Mouse (Mus musculus) liver, embryonic 14.5 days (tissue): ENCODE measurements at regions not wholly inside any gene's neighbourhood (a gene's known extent, or its start where the extent isn't known, plus 50 kb on each side); places are given as distances from the start of the nearest gene placed in this dataset.

ENCODE experiments used
- ATAC-seq: fragments of 200-750 bp; cut with Nextera tagmentation; 2 replicates; pipeline ENCODE4 v1.8.0; 2017; ENCODE audit warnings: moderate number of reproducible peaks, mild to moderate bottlenecking, moderate library complexity; ENCODE audit not compliant: insufficient read depth
- DNase-seq, 3 experiments: peaks; one replicate each; pipeline ENCODE4 v3.0.0-alpha.2; 2012 to 2013; ENCODE audit warnings: low read depth in 3 of 3, low spot score in 3 of 3
- H3K27ac ChIP-seq: fragments of 300-500 bp; sonication (generic); 2 replicates; pipeline ENCODE4 v1.5.1; 2014; ENCODE audit warnings: moderate library complexity, mild to moderate bottlenecking, control low read depth, inconsistent platforms
- H3K27me3 ChIP-seq: fragments of 300-500 bp; sonication (generic); 2 replicates; pipeline ENCODE4 v1.6.1; 2014; ENCODE audit warnings: mild to moderate bottlenecking, low read length, moderate library complexity; ENCODE audit not compliant: control insufficient read depth, insufficient read depth
- H3K36me3 ChIP-seq: fragments of 300-500 bp; sonication (generic); replicated peaks from 2 replicates; pipeline ENCODE4 v1.6.1; 2014; ENCODE audit warnings: low read depth; ENCODE audit not compliant: control insufficient read depth, insufficient read depth
- H3K4me1 ChIP-seq, 2 experiments: fragments of 200-500 bp in 1 of 2; fragments of 300-500 bp in 1 of 2; sonication (generic) in 1 of 2; replicated peaks; 2 replicates each; pipeline ENCODE4 v1.6.1; 2012 to 2014; ENCODE audit warnings: antibody characterized with exemption in 1 of 2, inconsistent platforms in 1 of 2, low read length in 1 of 2; ENCODE audit not compliant: control insufficient read depth in 2 of 2, insufficient read depth in 2 of 2
- H3K4me2 ChIP-seq: fragments of 300-500 bp; sonication (generic); 2 replicates; pipeline ENCODE4 v1.6.1; 2014; ENCODE audit warnings: low read depth, mild to moderate bottlenecking, control low read depth, moderate library complexity
- H3K4me3 ChIP-seq, 2 experiments: fragments of 200-500 bp in 1 of 2; fragments of 300-500 bp in 1 of 2; sonication (generic) in 1 of 2; 2 replicates each; pipeline ENCODE4 v1.5.1; 2012 to 2014; ENCODE audit warnings: low read depth in 2 of 2, low read length in 2 of 2, mild to moderate bottlenecking in 2 of 2, control low read depth in 1 of 2, inconsistent platforms in 1 of 2, moderate library complexity in 1 of 2; ENCODE audit not compliant: insufficient read depth in 1 of 2
- H3K9ac ChIP-seq: fragments of 300-500 bp; sonication (generic); replicated peaks from 2 replicates; pipeline ENCODE4 v1.6.1; 2014; ENCODE audit warnings: mild to moderate bottlenecking, control low read depth, moderate library complexity
- H3K9me3 ChIP-seq: fragments of 300-500 bp; sonication (generic); 2 replicates; pipeline ENCODE4 v1.6.1; 2016; ENCODE audit warnings: low read length, mixed read lengths; ENCODE audit not compliant: control insufficient read depth
- CTCF ChIP-seq: IDR thresholded peaks from 2 replicates; pipeline ENCODE4 v1.5.1; 2016; ENCODE audit warnings: antibody characterized with exemption, low read depth, control low read depth
- EP300 ChIP-seq: IDR thresholded peaks from 2 replicates; pipeline ENCODE4 v1.6.1; 2016; ENCODE audit warnings: antibody characterized with exemption, low read depth
- WGBS: fragments of 180-500 bp; shearing (Covaris S2); extraction: QIAGEN DNeasy Blood & Tissue Kit; methylation state at CpG from one replicate; pipeline ENCODE4 v1.1.7; 2014; ENCODE audit not compliant: insufficient replicate concordance; 5-methylcytosine and 5-hydroxymethylcytosine counted together

GRCm38 (mm10) chr2:114774278-114774677 is 119.5 kb upstream of the Dph6 start:
- Histone ChIP-seq H3K4me2 (no peak overlapping the region), H3K9ac (no peak overlapping the region), H3K36me3 (no peaks in the 10 kb centered on the region), H3K4me3 (no peak overlapping the region), H3K27me3 (no peaks in the 10 kb centered on the region), H3K9me3 (no peaks in the 10 kb centered on the region), H3K4me1 (no peaks in the 10 kb centered on the region), H3K27ac (no peak overlapping the region)
- ATAC-seq (no peak), DNase-seq (no peak)
- WGBS: 57% methylated on average over 3 of the region's 3 CpGs
- no peak for TF ChIP-seq EP300
- no peak for TF ChIP-seq CTCF

- ATAC-seq (no peak), DNase-seq (no peak)
- H3K4me1 ChIP-seq: no peaks in the 10 kb centered on the region
- H3K9me3 ChIP-seq: no peaks in the 10 kb centered on the region
- 46% methylated on average over 2 of the region's 2 CpGs for WGBS
- no peak overlapping the region for H3K27ac ChIP-seq
- H3K4me2 ChIP-seq: no peak overlapping the region
- H3K27me3 ChIP-seq: no peaks in the 10 kb centered on the region
- no peak overlapping the region for H3K4me3 ChIP-seq
- H3K9ac ChIP-seq: no peak overlapping the region
- H3K36me3 ChIP-seq: no peaks in the 10 kb centered on the region
- TF ChIP-seq EP300 (no peak), CTCF (no peak)
Observed at GRCm38 (mm10) chr2:114775532-114775931, 120.8 kb upstream of the Dph6 start.

- Histone ChIP-seq H3K27ac (no peak overlapping the region), H3K4me1 (no peaks in the 10 kb centered on the region), H3K9ac (no peak overlapping the region), H3K4me3 (no peak overlapping the region), H3K36me3 (no peaks in the 10 kb centered on the region), H3K4me2 (no peak overlapping the region), H3K9me3 (no peaks in the 10 kb centered on the region), H3K27me3 (no peaks in the 10 kb centered on the region)
- TF ChIP-seq CTCF (no peak), EP300 (no peak)
- ATAC-seq (no peak), DNase-seq (no peak)
- WGBS: 47% methylated on average over 2 of the region's 2 CpGs
Observed at GRCm38 (mm10) chr2:114776176-114776575, 121.4 kb upstream of the Dph6 start.

GRCm38 (mm10) chr2:114782450-114782849 is 127.7 kb upstream of the Dph6 start:
- ATAC-seq: peak; percentile 21; the same call in 1 of the 2 replicates
- Histone ChIP-seq H3K9ac (no peak overlapping the region), H3K27me3 (no peaks in the 10 kb centered on the region), H3K4me1 (no peaks in the 10 kb centered on the region), H3K27ac (no peak overlapping the region), H3K36me3 (no peaks in the 10 kb centered on the region), H3K9me3 (no peaks in the 10 kb centered on the region), H3K4me3 (no peak overlapping the region), H3K4me2 (no peak overlapping the region)
- 28% methylated on average over 6 of the region's 6 CpGs for WGBS
- DNase-seq: no peak
- no peak for TF ChIP-seq CTCF
- no peak for TF ChIP-seq EP300

GRCm38 (mm10) chr2:114784191-114784590 is 129.4 kb upstream of the Dph6 start:
- ATAC-seq: no peak
- H3K4me1 ChIP-seq: no peaks in the 10 kb centered on the region
- H3K9me3 ChIP-seq: no peaks in the 10 kb centered on the region
- H3K4me2 ChIP-seq: no peak overlapping the region
- no peak for DNase-seq
- no peak overlapping the region for H3K9ac ChIP-seq
- TF ChIP-seq CTCF (no peak), EP300 (no peak)
- no peak overlapping the region for H3K27ac ChIP-seq
- no peaks in the 10 kb centered on the region for H3K36me3 ChIP-seq
- no peaks in the 10 kb centered on the region for H3K27me3 ChIP-seq
- no peak overlapping the region for H3K4me3 ChIP-seq
